Mouse (Mus musculus) inflammation-experienced regulatory T-cells (primary cell): Measurements from ENCODE around the gene Ptger1. TPM values are rescaled to one million over a fixed set of nuclear protein-coding genes. Genes with fewer than 3 reads are reported as not detected.

ENCODE experiments used
- polyA plus RNA-seq, 2 experiments: library from polyadenylated mRNA; unstranded; fragments of 100-300 nt; shearing (Covaris generic); gene quantifications; one replicate each; pipeline ENCODE4 v1.2.1; 2017

Ptger1 gene
- 1 to 10 TPM; 2.8 to 4.2 TPM for polyA plus RNA-seq

GRCm38 (mm10) chr8:83665969-83666865, at the start of gene Ptger1:
Gene Ptger1 (plus strand): TSS chr8:83666678.

DNA sequence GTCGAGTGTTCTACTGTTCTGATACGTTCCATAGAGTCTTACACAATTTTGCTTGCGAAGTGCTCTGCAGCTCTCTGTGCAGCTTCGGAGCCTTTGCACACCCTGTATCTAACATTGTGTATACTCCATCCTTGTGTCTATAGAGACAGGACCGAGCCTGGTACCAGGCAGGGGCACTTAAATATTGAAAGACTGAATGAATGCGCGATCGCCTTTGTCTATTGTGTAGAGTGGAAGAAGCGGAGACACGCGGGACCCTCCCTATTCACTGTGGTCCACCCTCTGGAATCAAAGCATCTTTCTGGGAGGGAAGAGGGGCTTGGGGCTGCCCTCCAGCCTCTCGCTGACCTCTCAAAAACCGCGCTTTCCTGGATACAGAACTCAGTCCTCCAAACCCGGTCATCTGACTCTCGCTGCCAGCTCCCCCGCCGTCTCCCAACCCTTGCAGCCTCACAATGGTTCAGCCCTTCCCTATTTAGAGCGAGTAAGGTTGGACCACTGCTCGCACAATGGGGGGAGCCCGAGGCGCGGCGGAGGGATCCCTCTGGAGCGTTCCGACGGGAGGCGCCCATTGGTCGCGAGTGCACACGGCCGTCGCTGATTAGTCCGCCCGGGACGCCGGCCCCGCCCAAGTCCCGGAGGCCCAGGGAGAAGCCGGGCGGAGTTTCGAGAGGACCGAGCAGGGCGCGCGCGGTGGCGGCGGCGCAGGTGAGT, 14.3 kb upstream of the Ptger1 start, which contains the start of gene Gipc1:
TSS of gene Gipc1 (plus strand) at position 648 of the 714 bp plus-strand sequence.

GRCm38 (mm10) chr8:83698661-83699453, 32.4 kb downstream of the Ptger1 start, which contains the start of gene Pkn1:
Gene Pkn1 (minus strand): TSS chr8:83699179.

DNA sequence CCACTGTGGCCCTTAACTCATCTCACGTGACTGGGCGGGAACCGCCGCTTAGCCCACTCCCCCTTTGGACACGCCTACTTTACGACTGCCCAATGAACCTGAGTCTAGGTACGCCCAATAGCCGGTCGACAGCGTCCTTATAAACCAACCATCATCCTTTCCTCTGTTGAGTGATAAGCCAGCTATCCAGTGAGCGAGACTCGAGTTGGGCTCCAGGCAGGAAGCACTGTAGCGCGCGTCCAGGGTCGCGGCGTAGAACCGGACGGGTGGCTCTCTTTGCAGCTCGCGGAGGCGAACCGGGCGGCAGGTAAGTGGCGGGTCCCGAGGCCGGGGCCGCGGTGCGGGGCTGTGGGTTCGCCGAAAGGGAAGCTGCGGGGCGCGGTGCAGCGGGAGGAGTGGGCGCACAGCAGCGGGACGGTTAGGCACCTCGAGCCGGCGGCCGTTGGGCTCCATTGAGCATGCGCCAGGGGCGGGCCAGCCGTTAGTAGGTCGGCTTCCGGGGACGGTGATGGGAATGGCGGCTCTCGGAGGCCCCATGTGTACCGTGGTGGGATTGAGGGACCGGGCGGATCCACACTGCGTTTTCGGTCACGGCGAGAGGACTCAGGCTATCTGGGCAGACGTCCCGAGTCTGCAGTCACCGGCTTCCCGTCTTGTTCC, 48.7 kb downstream of the Ptger1 start, which contains the start of gene Ddx39:
TSS of gene Ddx39 (plus strand) at position 147 of the 660 bp plus-strand sequence.

Other genes with a start within 250 kb of the Ptger1 start
- 10 to 100 TPM; 28.4 to 38.1 TPM for gene Scoc, start 208.3 kb upstream of the Ptger1 start, polyA plus RNA-seq
- 1 to 10 TPM in 1 of 2 experiments, under 1 TPM in 1; 0.11 to 2.4 TPM for gene Olfr370, start 130.9 kb upstream of the Ptger1 start, polyA plus RNA-seq
- gene Ndufb7, start 100.0 kb upstream of the Ptger1 start, polyA plus RNA-seq, result 100 to 1,000 TPM; 224 to 230 TPM
- gene Tecr, start 58.7 kb upstream of the Ptger1 start, polyA plus RNA-seq, result 100 to 1,000 TPM; 401 to 437 TPM
- gene Dnajb1, start 58.5 kb upstream of the Ptger1 start, polyA plus RNA-seq, result 100 to 1,000 TPM; 129 to 258 TPM
- 10 to 100 TPM; 46.8 to 65.2 TPM for gene Gipc1, start 14.0 kb upstream of the Ptger1 start, polyA plus RNA-seq
- gene Pkn1, start 32.5 kb downstream of the Ptger1 start, polyA plus RNA-seq, result 100 to 1,000 TPM; 161 to 188 TPM
- gene Ddx39, start 48.5 kb downstream of the Ptger1 start, polyA plus RNA-seq, result 100 to 1,000 TPM; 166 to 196 TPM
- gene Adgre5, start 74.6 kb downstream of the Ptger1 start, polyA plus RNA-seq, result 100 to 1,000 TPM; 424 to 617 TPM
- 1 to 10 TPM; 6.8 to 8.2 TPM for gene Adgrl1, start 233.4 kb downstream of the Ptger1 start, polyA plus RNA-seq